ENCODE assay signal across 13 mouse cellular contexts in genomic region chr2:178244866-178245265, GRCm38 (mm10).
A peak's percentile ranks its signal among the peaks of the same experiment; 100 is the strongest.
DNase-seq lines count a peak whose midpoint lies in the region.
"Had no signal": no experiment of that assay in that cellular context is flagged by ENCODE, and none has a peak within 500 bp of the region (broad histone marks: within the 10 kb centered on the region; RNA-seq: fewer than 3 reads in every experiment).

No protein-coding gene starts in this region.

- DNase-seq in brain, adult 2 months (ENCODE audit: low read depth, low spot score): peak; percentile 78
- DNase-seq in cerebellum, adult 18-20 months: peak; percentile 67 to 77
- peak; percentile 77 for DNase-seq in cerebellum, adult 9-11 months
- DNase-seq in cerebellum, postnatal 36 days: peak; percentile 52 to 55
- DNase-seq in heart, adult 11 months: no peak
- no peak for DNase-seq in kidney, postnatal 25 days
- DNase-seq: adrenal gland, adult 2 months; adrenal gland, postnatal 25 days; gastrocnemius, postnatal 36 days; heart, adult 18-20 months; heart, postnatal 10 days; heart, postnatal 4 days; kidney, adult 11 months had no signal

Comparison
In these comparisons a context has a peak if more than half of its experiments do, and no peak if none do; other contexts are left out.
1. DNase-seq: peak in brain, adult 2 months (single experiment), cerebellum, adult 18-20 months (2 of 2), cerebellum, adult 9-11 months (single experiment) and cerebellum, postnatal 36 days (2 of 2); none in heart, adult 11 months (single experiment) and kidney, postnatal 25 days (0 of 2).